Mouse (Mus musculus) MEL (cell line): ENCODE data around the gene Aqp11. TPM values are rescaled to one million over a fixed set of nuclear protein-coding genes. Genes with fewer than 3 reads are reported as not detected.

Source experiments
- DNase-seq: peaks from one replicate; pipeline ENCODE4 v3.0.0; 2011; ENCODE audit warnings: low read depth, low spot score
- H3K27ac ChIP-seq: 2 replicates; pipeline ENCODE4 v1.5.1; 2012; ENCODE audit warnings: low read depth, mild to moderate bottlenecking, control low read depth, low read length, moderate library complexity; ENCODE audit not compliant: control insufficient read depth
- H3K27me3 ChIP-seq, 2 experiments: fragments of 150-350 bp in 1 of 2; sonication (generic) in 1 of 2; 2 replicates each; pipeline ENCODE4 v1.6.1; 2012; ENCODE audit warnings: low read length in 2 of 2, mild to moderate bottlenecking in 2 of 2, improper control_type of control experiment in 1 of 2, moderate library complexity in 1 of 2; ENCODE audit not compliant: insufficient read depth in 2 of 2, control insufficient read depth in 1 of 2
- H3K36me3 ChIP-seq, 2 experiments: 2 replicates each; pipeline ENCODE4 v1.6.1; 2012 to 2014; ENCODE audit warnings: low read length in 2 of 2, improper control_type of control experiment in 1 of 2, inconsistent platforms in 1 of 2, mild to moderate bottlenecking in 1 of 2; ENCODE audit not compliant: insufficient read depth in 2 of 2, control insufficient read depth in 1 of 2
- H3K4me1 ChIP-seq, 2 experiments: fragments of 150-350 bp in 1 of 2; sonication (generic) in 1 of 2; 2 replicates each; pipeline ENCODE4 v1.6.1; 2012; ENCODE audit warnings: low read length in 2 of 2, improper control_type of control experiment in 1 of 2, mild to moderate bottlenecking in 1 of 2; ENCODE audit not compliant: insufficient read depth in 2 of 2, control insufficient read depth in 1 of 2
- H3K4me3 ChIP-seq, 2 experiments: fragments of 150-350 bp in 1 of 2; sonication (generic) in 1 of 2; 2 replicates each; pipeline ENCODE4 v1.5.1; 2012; ENCODE audit warnings: low read depth in 2 of 2, low read length in 2 of 2, mild to moderate bottlenecking in 2 of 2, moderate library complexity in 2 of 2, control low read depth in 1 of 2, improper control_type of control experiment in 1 of 2; ENCODE audit not compliant: control insufficient read depth in 1 of 2, insufficient read depth in 1 of 2
- H3K79me2 ChIP-seq: 2 replicates; pipeline ENCODE4 v1.6.1; 2012; ENCODE audit warnings: mild to moderate bottlenecking, low read length, moderate library complexity; ENCODE audit not compliant: control insufficient read depth, poor library complexity, insufficient read depth
- H3K9ac ChIP-seq: 2 replicates; pipeline ENCODE4 v1.6.1; 2012; ENCODE audit warnings: low read depth, mild to moderate bottlenecking, control low read depth, low read length, moderate library complexity; ENCODE audit not compliant: control insufficient read depth, poor library complexity, severe bottlenecking
- H3K9me3 ChIP-seq: fragments of 150-350 bp; sonication (generic); replicated peaks from 2 replicates; pipeline ENCODE4 v1.6.1; 2012; ENCODE audit warnings: mild to moderate bottlenecking, low read length, improper control_type of control experiment, moderate library complexity; ENCODE audit not compliant: insufficient read depth
- BHLHE40 ChIP-seq: IDR thresholded peaks from 2 replicates; pipeline ENCODE4 v1.6.1; 2012; ENCODE audit warnings: low read depth, mild to moderate bottlenecking, inconsistent platforms, low read length, improper control_type of control experiment, borderline replicate concordance
- CHD2 ChIP-seq: IDR thresholded peaks from 2 replicates; pipeline ENCODE4 v1.6.1; 2011; ENCODE audit warnings: low read length, improper control_type of control experiment
- E2F4 ChIP-seq: IDR thresholded peaks from 2 replicates; pipeline ENCODE4 v1.6.1; 2011; ENCODE audit warnings: low read depth, low read length, improper control_type of control experiment, borderline replicate concordance
- ELF1 ChIP-seq: IDR thresholded peaks from 2 replicates; pipeline ENCODE4 v1.6.1; 2014; ENCODE audit warnings: low read depth, mild to moderate bottlenecking, inconsistent platforms, low read length, improper control_type of control experiment, moderate library complexity
- EP300 ChIP-seq, 2 experiments: IDR thresholded peaks; 2 replicates each; pipeline ENCODE4 v1.6.1; 2011; ENCODE audit warnings: improper control_type of control experiment in 2 of 2, low read length in 2 of 2, low read depth in 1 of 2, mild to moderate bottlenecking in 1 of 2
- ETS1 ChIP-seq: IDR thresholded peaks from 2 replicates; pipeline ENCODE4 v1.6.1; 2012; ENCODE audit warnings: low read depth, mild to moderate bottlenecking, inconsistent platforms, low read length, improper control_type of control experiment, moderate library complexity
- GATA1 ChIP-seq: IDR thresholded peaks from 2 replicates; pipeline ENCODE4 v1.6.1; 2011; ENCODE audit warnings: low read depth, low read length, improper control_type of control experiment
- HCFC1 ChIP-seq: IDR thresholded peaks from 2 replicates; pipeline ENCODE4 v1.6.1; 2012; ENCODE audit warnings: low read depth, mild to moderate bottlenecking, inconsistent platforms, low read length, improper control_type of control experiment, moderate library complexity
- KAT2A ChIP-seq: conservative IDR thresholded peaks from 2 replicates; pipeline ENCODE4 v1.6.1; 2012; ENCODE audit warnings: low read depth, low read length, improper control_type of control experiment, inconsistent platforms
- MAX ChIP-seq: IDR thresholded peaks from 2 replicates; pipeline ENCODE4 v1.6.1; 2011; ENCODE audit warnings: low read length, improper control_type of control experiment
- MEF2A ChIP-seq: IDR thresholded peaks from 2 replicates; pipeline ENCODE4 v1.6.1; 2014; ENCODE audit warnings: low read depth, mild to moderate bottlenecking, inconsistent platforms, low read length, improper control_type of control experiment; ENCODE audit not compliant: poor library complexity, insufficient replicate concordance, severe bottlenecking; ENCODE audit errors: extremely low read depth
- MXI1 ChIP-seq: IDR thresholded peaks from 2 replicates; pipeline ENCODE4 v1.6.1; 2011; ENCODE audit warnings: mild to moderate bottlenecking, low read depth, low read length, improper control_type of control experiment
- NELFE ChIP-seq: IDR thresholded peaks from 2 replicates; pipeline ENCODE4 v1.6.1; 2011; ENCODE audit warnings: low read depth, low read length, improper control_type of control experiment
- POLR2AphosphoS2 ChIP-seq: IDR thresholded peaks from 2 replicates; pipeline ENCODE4 v1.6.1; 2011; ENCODE audit warnings: low read length, improper control_type of control experiment
- RAD21 ChIP-seq: IDR thresholded peaks from 2 replicates; pipeline ENCODE4 v1.6.1; 2011; ENCODE audit warnings: mild to moderate bottlenecking, low read depth, low read length, improper control_type of control experiment
- SMC3 ChIP-seq: IDR thresholded peaks from 2 replicates; pipeline ENCODE4 v1.6.1; 2011; ENCODE audit warnings: low read depth, low read length, improper control_type of control experiment
- TCF12 ChIP-seq: IDR thresholded peaks from 2 replicates; pipeline ENCODE4 v1.6.1; 2014; ENCODE audit warnings: low read depth, mild to moderate bottlenecking, inconsistent platforms, low read length, improper control_type of control experiment, moderate library complexity
- UBTF ChIP-seq: IDR thresholded peaks from 2 replicates; pipeline ENCODE4 v1.6.1; 2012; ENCODE audit warnings: low read depth, mild to moderate bottlenecking, inconsistent platforms, low read length, improper control_type of control experiment, moderate library complexity, borderline replicate concordance; ENCODE audit not compliant: insufficient read depth
- ZKSCAN1 ChIP-seq: IDR thresholded peaks from 2 replicates; pipeline ENCODE4 v1.6.1; 2012; ENCODE audit warnings: low read depth, mild to moderate bottlenecking, inconsistent platforms, low read length, improper control_type of control experiment, moderate library complexity
- polyA plus RNA-seq, 2 experiments: library from polyadenylated mRNA; stranded (reverse) in 1 of 2; unstranded in 1 of 2; fragments of >175 nt in 1 of 2; fragments of >200 nt in 1 of 2; gene quantifications; 2 replicates each; pipeline versions ENCODE4 v1.2.1 to v1.2.4; 2012; ENCODE audit warnings: low replicate concordance in 2 of 2, low read depth in 1 of 2; ENCODE audit not compliant: insufficient read length in 2 of 2, insufficient read depth in 1 of 2, missing spikeins in 1 of 2
- total RNA-seq: library from RNA; depleted of rRNA; stranded (reverse); fragments of 300-350 nt; gene quantifications from 2 replicates; pipeline ENCODE4 v1.2.3, GENCODE M21; 2012

The Aqp11 gene
- total and polyA plus RNA-seq, 3 experiments, result 0.89 to 3.9 TPM; not detected in 1

DNA sequence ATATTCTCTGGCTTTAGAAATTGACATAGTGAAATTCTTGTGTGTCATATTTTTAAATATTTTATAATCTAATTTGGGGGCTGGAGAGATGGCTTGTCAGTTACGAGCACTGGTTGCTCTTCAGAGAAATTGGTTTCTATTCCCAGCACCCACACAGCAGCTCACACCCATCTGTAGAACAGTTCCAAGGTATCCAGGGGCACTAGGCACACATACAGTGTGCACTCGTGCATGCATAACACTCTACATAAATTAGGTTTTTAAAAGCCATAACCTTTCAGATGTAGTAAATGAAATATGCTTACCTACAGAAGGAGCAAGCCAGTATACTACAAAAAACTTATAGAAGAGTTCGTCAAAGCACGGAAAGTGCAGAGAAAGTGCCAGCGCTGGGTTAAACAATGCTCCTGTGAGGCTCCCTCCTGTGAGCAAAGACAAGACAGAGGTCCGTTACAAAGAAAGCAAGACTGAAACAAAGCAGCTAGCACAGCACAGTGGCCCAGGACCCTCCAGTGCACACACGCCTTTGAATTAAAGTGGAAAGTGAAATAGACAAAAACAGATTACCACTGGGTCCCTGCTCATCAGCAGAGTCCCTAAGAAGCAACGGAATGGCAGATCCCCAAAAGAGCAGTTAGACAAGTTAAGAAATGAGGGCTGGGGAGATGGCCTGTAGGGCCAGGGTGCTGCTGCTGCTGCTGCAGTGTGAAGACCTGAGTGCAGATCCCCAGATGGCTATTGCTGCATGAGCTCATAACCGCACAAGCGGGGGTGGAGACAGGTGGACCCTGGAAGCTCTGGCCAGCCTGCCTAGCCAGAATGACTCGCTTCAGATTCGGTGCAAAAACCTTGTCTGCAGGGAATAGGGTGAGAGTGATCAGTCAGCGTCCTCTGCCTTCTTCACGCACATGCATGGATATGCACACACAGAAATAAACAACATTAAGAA, 9.1 kb downstream of the Aqp11 start:
- no peaks in the 10 kb centered on the region for H3K9me3 ChIP-seq
- H3K27ac ChIP-seq, result no peak overlapping the region
- H3K9ac ChIP-seq, result no peak overlapping the region
- no peaks in the 10 kb centered on the region for H3K27me3 ChIP-seq
- TF ChIP-seq E2F4 (no peak), MXI1 (no peak), EP300 (IDR thresholded peaks at IDR 0.05; ENCODE audit: low read depth in 1 of 2, low read length in 2 of 2) (no peak), ZKSCAN1 (no peak), NELFE (no peak), ELF1 (no peak), KAT2A (no peak), MAX (no peak), ETS1 (no peak), CHD2 (no peak), SMC3 (no peak), BHLHE40 (no peak), TCF12 (no peak), UBTF (no peak), GATA1 (no peak), POLR2AphosphoS2 (no peak), MEF2A (no peak), RAD21 (no peak)
- H3K79me2 ChIP-seq, result no peaks in the 10 kb centered on the region
- H3K4me1 ChIP-seq, result peaks cover 3% of the 10 kb centered on the region in 2 experiments; a peak in 2 of 4 replicates
- peaks cover 0 to 2% of the 10 kb centered on the region in 2 experiments; a peak in 2 of 4 replicates for H3K36me3 ChIP-seq
- no peak for DNase-seq
- no peak overlapping the region for H3K4me3 ChIP-seq

DNA sequence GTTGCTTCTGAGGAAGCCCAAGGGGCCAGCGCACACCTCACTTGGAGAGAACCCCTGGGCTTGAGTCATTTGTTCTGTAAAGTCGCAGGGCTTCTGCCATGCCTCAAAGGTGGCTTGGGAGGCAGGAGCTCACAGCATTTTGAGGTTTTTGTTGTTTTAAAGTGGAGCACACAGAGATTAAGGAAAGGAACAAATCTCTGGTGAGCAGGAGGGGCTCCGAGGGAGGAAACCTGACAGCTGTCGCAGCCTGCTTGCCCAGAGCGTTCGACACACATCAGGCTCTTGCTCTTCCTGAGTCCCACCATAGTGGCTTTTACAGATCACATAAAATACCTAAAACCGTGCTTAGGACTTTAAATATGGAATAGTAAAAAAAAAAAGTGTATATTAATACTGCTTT, 11.3 kb downstream of the Aqp11 start:
- Histone ChIP-seq H3K4me3 (no peak overlapping the region), H3K4me1 (peaks cover 0 to 7% of the 10 kb centered on the region in 2 experiments; a peak in 3 of 4 replicates)
- TF ChIP-seq CHD2 (no peak), HCFC1 (no peak), EP300 (IDR thresholded peaks at IDR 0.05; ENCODE audit: low read depth in 1 of 2, low read length in 2 of 2) (no peak)

More for the DNA sequence above, 11.3 kb downstream of the Aqp11 start:
- Histone ChIP-seq H3K9me3 (no peaks in the 10 kb centered on the region), H3K36me3 (no peaks in the 10 kb centered on the region), H3K79me2 (no peaks in the 10 kb centered on the region), H3K27me3 (no peaks in the 10 kb centered on the region), H3K9ac (no peak overlapping the region), H3K27ac (no peak overlapping the region)
- no peak for DNase-seq
